Mouse (Mus musculus): Measurements from ENCODE around the gene Zmat5. TPM values are rescaled to one million over a fixed set of nuclear protein-coding genes. Genes with fewer than 3 reads are reported as not detected.

Gene Zmat5
- polyA plus RNA-seq, 1 experiment from 2014 or later, result 57.3 TPM

GRCm38 (mm10) chr11:4769293-4769692, 64.8 kb downstream of the Zmat5 start:
- no peak overlapping the region for H3K9ac ChIP-seq
- no peak overlapping the region for H3K27ac ChIP-seq
- no peaks in the 10 kb centered on the region for H3K9me3 ChIP-seq (ENCODE audit: control insufficient read depth, low read length)
- 79% methylated on average over 7 of the region's 7 CpGs for WGBS
- H3K27me3 ChIP-seq (ENCODE audit: control insufficient read depth, insufficient read depth, low read length), result no peaks in the 10 kb centered on the region
- no peak for DNase-seq (ENCODE audit: low spot score)
- 0 out of 2 replicates have a peak, but pooled peaks cover 6% of the 10 kb centered on the region for H3K4me1 ChIP-seq (replicated peaks; ENCODE audit: control insufficient read depth, insufficient read depth, low read length)
- no peak overlapping the region for H3K4me2 ChIP-seq (replicated peaks)
- no peak for ATAC-seq (ENCODE audit: low FRiP score)
- no peak overlapping the region for H3K4me3 ChIP-seq (replicated peaks; ENCODE audit: low read length)
- H3K36me3 ChIP-seq (replicated peaks; ENCODE audit: control insufficient read depth, insufficient read depth), result peaks cover 24% of the 10 kb centered on the region

GRCm38 (mm10) chr11:4769881-4770280, 65.4 kb downstream of the Zmat5 start:
- 0 out of 2 replicates have a peak, but pooled peaks cover 3% of the 10 kb centered on the region for H3K4me1 ChIP-seq (replicated peaks; ENCODE audit: control insufficient read depth, insufficient read depth, low read length)
- ATAC-seq (ENCODE audit: low FRiP score), result no peak
- no peak for DNase-seq (ENCODE audit: low spot score)
- no peaks in the 10 kb centered on the region for H3K27me3 ChIP-seq (ENCODE audit: control insufficient read depth, insufficient read depth, low read length)
- H3K27ac ChIP-seq, result no peak overlapping the region
- H3K36me3 ChIP-seq (replicated peaks; ENCODE audit: control insufficient read depth, insufficient read depth), result peaks cover 24% of the 10 kb centered on the region
- no peak overlapping the region for H3K4me2 ChIP-seq (replicated peaks)
- no peaks in the 10 kb centered on the region for H3K9me3 ChIP-seq (ENCODE audit: control insufficient read depth, low read length)
- 93% methylated on average over 6 of the region's 6 CpGs for WGBS
- no peak overlapping the region for H3K4me3 ChIP-seq (replicated peaks; ENCODE audit: low read length)
- H3K9ac ChIP-seq, result no peak overlapping the region

GRCm38 (mm10) chr11:4771756-4772155, 67.3 kb downstream of the Zmat5 start:
- Histone ChIP-seq H3K4me2 (replicated peaks) (no peak overlapping the region), H3K9ac (no peak overlapping the region), H3K27me3 (ENCODE audit: control insufficient read depth, insufficient read depth, low read length) (no peaks in the 10 kb centered on the region), H3K9me3 (ENCODE audit: control insufficient read depth, low read length) (no peaks in the 10 kb centered on the region), H3K4me1 (replicated peaks; ENCODE audit: control insufficient read depth, insufficient read depth, low read length) (0 out of 2 replicates have a peak, but pooled peaks cover 3% of the 10 kb centered on the region), H3K36me3 (replicated peaks; ENCODE audit: control insufficient read depth, insufficient read depth) (peaks cover 32% of the 10 kb centered on the region), H3K27ac (no peak overlapping the region), H3K4me3 (replicated peaks; ENCODE audit: low read length) (no peak overlapping the region)
- DNase-seq (ENCODE audit: low spot score) (no peak), ATAC-seq (ENCODE audit: low FRiP score) (no peak)
- WGBS, result 63% methylated on average over 7 of the region's 7 CpGs

- DNase-seq (ENCODE audit: low spot score), result peak; percentile 71
- Histone ChIP-seq H3K9me3 (ENCODE audit: control insufficient read depth, low read length) (no peaks in the 10 kb centered on the region), H3K36me3 (replicated peaks; ENCODE audit: control insufficient read depth, insufficient read depth) (peaks cover 29% of the 10 kb centered on the region), H3K27ac (no peak overlapping the region), H3K4me1 (replicated peaks; ENCODE audit: control insufficient read depth, insufficient read depth, low read length) (0 out of 2 replicates have a peak, but pooled peaks cover 3% of the 10 kb centered on the region), H3K4me3 (replicated peaks; ENCODE audit: low read length) (no peak overlapping the region), H3K9ac (no peak overlapping the region), H3K4me2 (replicated peaks) (no peak overlapping the region), H3K27me3 (ENCODE audit: control insufficient read depth, insufficient read depth, low read length) (no peaks in the 10 kb centered on the region)
- ATAC-seq (ENCODE audit: low FRiP score), result no peak
- 38% methylated on average over 3 of the region's 3 CpGs for WGBS
Observed at GRCm38 (mm10) chr11:4772925-4773324, 68.4 kb downstream of the Zmat5 start.

GRCm38 (mm10) chr11:4780927-4781326, 76.4 kb downstream of the Zmat5 start:
- Histone ChIP-seq H3K9me3 (ENCODE audit: control insufficient read depth, low read length) (no peaks in the 10 kb centered on the region), H3K27ac (no peak overlapping the region), H3K4me2 (replicated peaks) (no peak overlapping the region), H3K4me3 (replicated peaks; ENCODE audit: low read length) (no peak overlapping the region), H3K36me3 (replicated peaks; ENCODE audit: control insufficient read depth, insufficient read depth) (peaks cover 76% of the 10 kb centered on the region), H3K27me3 (ENCODE audit: control insufficient read depth, insufficient read depth, low read length) (no peaks in the 10 kb centered on the region), H3K4me1 (replicated peaks; ENCODE audit: control insufficient read depth, insufficient read depth, low read length) (no peaks in the 10 kb centered on the region), H3K9ac (no peak overlapping the region)
- ATAC-seq (ENCODE audit: low FRiP score), result no peak
- no peak for DNase-seq (ENCODE audit: low spot score)
- 87% methylated on average over 3 of the region's 3 CpGs for WGBS

- H3K27me3 ChIP-seq (ENCODE audit: control insufficient read depth, insufficient read depth, low read length), result no peaks in the 10 kb centered on the region
- no peaks in the 10 kb centered on the region for H3K9me3 ChIP-seq (ENCODE audit: control insufficient read depth, low read length)
- 89% methylated on average over 3 of the region's 3 CpGs for WGBS
- no peak overlapping the region for H3K27ac ChIP-seq
- H3K36me3 ChIP-seq (replicated peaks; ENCODE audit: control insufficient read depth, insufficient read depth), result peaks cover 86% of the 10 kb centered on the region
- no peak for ATAC-seq (ENCODE audit: low FRiP score)
- H3K4me2 ChIP-seq (replicated peaks), result no peak overlapping the region
- H3K4me3 ChIP-seq (replicated peaks; ENCODE audit: low read length), result no peak overlapping the region
- no peak overlapping the region for H3K9ac ChIP-seq
- no peak for DNase-seq (ENCODE audit: low spot score)
- no peaks in the 10 kb centered on the region for H3K4me1 ChIP-seq (replicated peaks; ENCODE audit: control insufficient read depth, insufficient read depth, low read length)
Observed at GRCm38 (mm10) chr11:4783116-4783515, 78.6 kb downstream of the Zmat5 start.

- WGBS, result 81% methylated on average over 5 of the region's 5 CpGs
- ATAC-seq (ENCODE audit: low FRiP score) (no peak), DNase-seq (ENCODE audit: low spot score) (no peak)
- Histone ChIP-seq H3K9ac (no peak overlapping the region), H3K27ac (no peak overlapping the region), H3K4me3 (replicated peaks; ENCODE audit: low read length) (no peak overlapping the region), H3K4me2 (replicated peaks) (no peak overlapping the region), H3K9me3 (ENCODE audit: control insufficient read depth, low read length) (no peaks in the 10 kb centered on the region), H3K36me3 (replicated peaks; ENCODE audit: control insufficient read depth, insufficient read depth) (peaks cover 84% of the 10 kb centered on the region), H3K4me1 (replicated peaks; ENCODE audit: control insufficient read depth, insufficient read depth, low read length) (no peaks in the 10 kb centered on the region), H3K27me3 (ENCODE audit: control insufficient read depth, insufficient read depth, low read length) (no peaks in the 10 kb centered on the region)
Observed at GRCm38 (mm10) chr11:4784629-4785142, 80.2 kb downstream of the Zmat5 start.

Other genes with a start within 250 kb of the Zmat5 start
- gene Mtmr3, start 109.8 kb upstream of the Zmat5 start, polyA plus RNA-seq (2014; fragmentation: Nextera tagmentation; extraction: Ambion mirVana), result 39.9 and 43.0 TPM in 2 replicates
- not detected in 2 replicates for gene Gm11032, start 84.6 kb upstream of the Zmat5 start, polyA plus RNA-seq (2014; fragmentation: Nextera tagmentation; extraction: Ambion mirVana)
- gene Ascc2, start 66.9 kb upstream of the Zmat5 start, polyA plus RNA-seq (2014; fragmentation: Nextera tagmentation; extraction: Ambion mirVana), result 19.5 and 20.2 TPM in 2 replicates
- gene Uqcr10, start 336 bp upstream of the Zmat5 start, polyA plus RNA-seq (2014; fragmentation: Nextera tagmentation; extraction: Ambion mirVana), result 603 and 721 TPM in 2 replicates
- gene Cabp7, start 42.1 kb downstream of the Zmat5 start, polyA plus RNA-seq (2014; fragmentation: Nextera tagmentation; extraction: Ambion mirVana), result 2.2 and 2.5 TPM in 2 replicates
- gene Nf2, start 144.9 kb downstream of the Zmat5 start, polyA plus RNA-seq (2014; fragmentation: Nextera tagmentation; extraction: Ambion mirVana), result 63.9 and 65.5 TPM in 2 replicates
- gene Nipsnap1, start 169.3 kb downstream of the Zmat5 start, polyA plus RNA-seq (2014; fragmentation: Nextera tagmentation; extraction: Ambion mirVana), result 116 and 118 TPM in 2 replicates
- gene Thoc5, start 190.6 kb downstream of the Zmat5 start, polyA plus RNA-seq (2014; fragmentation: Nextera tagmentation; extraction: Ambion mirVana), result 53.3 TPM in 2 replicates
- 11.8 and 17.9 TPM in 2 replicates for gene Nefh, start 243.4 kb downstream of the Zmat5 start, polyA plus RNA-seq (2014; fragmentation: Nextera tagmentation; extraction: Ambion mirVana)